Mouse (Mus musculus) kidney, embryonic 14.5 days (tissue): ENCODE data around the gene Olfr1033. TPM values are rescaled to one million over a fixed set of nuclear protein-coding genes. Genes with fewer than 3 reads are reported as not detected.
"Not testable (repeated sequence)": the region's sequence is repeated elsewhere in the genome, so short reads cannot be mapped to it uniquely, and the experiment has no call there.

ENCODE experiments used
- ATAC-seq: fragments of 200-750 bp; cut with Nextera tagmentation; 2 replicates; pipeline ENCODE4 v1.8.0; 2017; ENCODE audit warnings: moderate number of reproducible peaks, mild to moderate bottlenecking, moderate TSS enrichment, moderate library complexity; ENCODE audit not compliant: low FRiP score, low TSS enrichment
- H3K27ac ChIP-seq: fragments of 300-500 bp; sonication (generic); 2 replicates; pipeline ENCODE4 v1.5.1; 2014; ENCODE audit warnings: low read depth, mild to moderate bottlenecking, low read length, moderate library complexity, mixed read lengths
- H3K27me3 ChIP-seq: fragments of 300-500 bp; sonication (generic); 2 replicates; pipeline ENCODE4 v1.6.1; 2014; ENCODE audit warnings: mild to moderate bottlenecking, low read length; ENCODE audit not compliant: control insufficient read depth, insufficient read depth
- H3K36me3 ChIP-seq: fragments of 300-500 bp; sonication (generic); 2 replicates; pipeline ENCODE4 v1.6.1; 2014; ENCODE audit warnings: low read length, mixed read lengths; ENCODE audit not compliant: control insufficient read depth, insufficient read depth
- H3K4me1 ChIP-seq: fragments of 300-500 bp; sonication (generic); 2 replicates; pipeline ENCODE4 v1.6.1; 2014; ENCODE audit warnings: low read length, mixed read lengths; ENCODE audit not compliant: control insufficient read depth, insufficient read depth
- H3K4me2 ChIP-seq: fragments of 300-500 bp; sonication (generic); replicated peaks from 2 replicates; pipeline ENCODE4 v1.6.1; 2014; ENCODE audit warnings: low read depth, mild to moderate bottlenecking, low read length
- H3K4me3 ChIP-seq: fragments of 300-500 bp; sonication (generic); 2 replicates; pipeline ENCODE4 v1.5.1; 2014; ENCODE audit warnings: mild to moderate bottlenecking, low read length
- H3K9ac ChIP-seq: fragments of 300-500 bp; sonication (generic); 2 replicates; pipeline ENCODE4 v1.6.1; 2014; ENCODE audit warnings: low read depth, mild to moderate bottlenecking, low read length, moderate library complexity
- H3K9me3 ChIP-seq: fragments of 300-500 bp; sonication (generic); 2 replicates; pipeline ENCODE4 v1.6.1; 2016; ENCODE audit warnings: low read length; ENCODE audit not compliant: control insufficient read depth
- WGBS: fragments of 180-500 bp; shearing (Covaris S2); extraction: QIAGEN DNeasy Blood & Tissue Kit; methylation state at CpG from one replicate; pipeline ENCODE4 v1.1.7; 2014; 5-methylcytosine and 5-hydroxymethylcytosine counted together
- polyA plus RNA-seq: library from polyadenylated mRNA; unstranded; fragments of >200 nt; fragmentation: Nextera tagmentation; extraction: Ambion mirVana; gene quantifications from 2 replicates; pipeline ENCODE4 v1.2.1, GENCODE M21; 2014

The Olfr1033 gene
- polyA plus RNA-seq, 1 experiment from 2014 or later = 1.3 TPM

DNA sequence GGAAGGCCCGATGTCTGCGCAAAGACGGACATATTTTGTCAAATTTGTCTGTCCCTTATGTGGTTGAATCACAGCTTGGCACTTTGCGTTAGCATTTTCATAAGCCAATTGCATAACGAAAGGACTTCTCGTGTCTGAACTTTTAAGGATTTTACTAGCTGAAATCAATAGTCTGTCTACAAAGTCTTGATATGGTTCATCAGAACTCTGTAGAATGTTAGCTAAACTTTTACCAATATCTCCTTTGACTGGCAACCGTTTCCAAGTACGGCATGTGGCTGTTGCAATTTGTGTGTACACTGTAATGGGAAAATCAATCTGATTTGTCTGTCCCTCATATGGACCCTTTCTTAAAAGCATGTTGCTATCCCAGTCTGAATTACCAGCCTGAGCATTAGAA, 49.8 kb downstream of the Olfr1033 start:
- H3K27ac ChIP-seq = no peak overlapping the region
- no peak for ATAC-seq
- H3K4me3 ChIP-seq = no peak overlapping the region
- H3K4me2 ChIP-seq = no peak overlapping the region
- no peak overlapping the region for H3K9ac ChIP-seq
- no peaks in the 10 kb centered on the region for H3K9me3 ChIP-seq
- no peaks in the 10 kb centered on the region for H3K4me1 ChIP-seq
- H3K36me3 ChIP-seq = no peaks in the 10 kb centered on the region
- WGBS = 93% methylated on average over 8 of the region's 8 CpGs
- H3K27me3 ChIP-seq = no peaks in the 10 kb centered on the region

- not testable (repeated sequence) for H3K4me3 ChIP-seq, H3K36me3 ChIP-seq, H3K27me3 ChIP-seq, H3K9ac ChIP-seq, H3K4me2 ChIP-seq, H3K27ac ChIP-seq, H3K9me3 ChIP-seq, H3K4me1 ChIP-seq, ATAC-seq
Observed at GRCm38 (mm10) chr2:86073692-86074091, 53.3 kb downstream of the Olfr1033 start, which contains the start of gene Olfr1036. Olfr1036 (plus strand) TSS chr2:86073992.

- not testable (repeated sequence) for ATAC-seq, H3K4me3 ChIP-seq, H3K4me2 ChIP-seq, H3K9me3 ChIP-seq, H3K4me1 ChIP-seq, H3K27me3 ChIP-seq, H3K9ac ChIP-seq, H3K36me3 ChIP-seq, H3K27ac ChIP-seq
- 95% methylated on average over 1 of the region's 1 CpGs for WGBS
Observed at GRCm38 (mm10) chr2:86080478-86080877, 60.0 kb downstream of the Olfr1033 start.

- Histone ChIP-seq H3K27me3 (no peaks in the 10 kb centered on the region), H3K9ac (no peak within 1 kb of the TSS), H3K4me3 (no peak within 1 kb of the TSS), H3K4me2 (no peak within 1 kb of the TSS), H3K9me3 (no peaks in the 10 kb centered on the region), H3K36me3 (no peaks in the 10 kb centered on the region), H3K27ac (no peak within 1 kb of the TSS), H3K4me1 (no peaks in the 10 kb centered on the region)
- WGBS = 92% methylated on average over 2 of the region's 2 CpGs
- ATAC-seq = no peak
Observed at GRCm38 (mm10) chr2:86087285-86087684, 66.9 kb downstream of the Olfr1033 start, which contains the start of gene Olfr1037. Olfr1037 (minus strand) TSS chr2:86087385.

Other genes starting within 250 kb of the Olfr1033 start
- gene Olfr1014, start 247.9 kb upstream of the Olfr1033 start, polyA plus RNA-seq = not detected in 2 replicates
- gene Olfr1015, start 238.6 kb upstream of the Olfr1033 start, polyA plus RNA-seq = not detected in 2 replicates
- gene Olfr1016, start 218.1 kb upstream of the Olfr1033 start, polyA plus RNA-seq = not detected in 2 replicates
- gene Olfr1018, start 202.2 kb upstream of the Olfr1033 start, polyA plus RNA-seq = not detected in 2 replicates
- not detected in 2 replicates for gene Olfr1019, start 175.2 kb upstream of the Olfr1033 start, polyA plus RNA-seq
- gene Olfr1020, start 173.6 kb upstream of the Olfr1033 start, polyA plus RNA-seq = not detected in 2 replicates
- not detected in 2 replicates for gene Olfr1022, start 152.0 kb upstream of the Olfr1033 start, polyA plus RNA-seq
- not detected in 2 replicates for gene Olfr1023, start 135.0 kb upstream of the Olfr1033 start, polyA plus RNA-seq
- not detected in 2 replicates for gene Olfr1024, start 115.6 kb upstream of the Olfr1033 start, polyA plus RNA-seq
- not detected in 2 replicates for gene Olfr1025-ps1, start 105.4 kb upstream of the Olfr1033 start, polyA plus RNA-seq
- not detected in 2 replicates for gene Olfr1026, start 99.1 kb upstream of the Olfr1033 start, polyA plus RNA-seq
- not detected in 2 replicates for gene Olfr1028, start 70.2 kb upstream of the Olfr1033 start, polyA plus RNA-seq
- gene Olfr1029, start 46.7 kb upstream of the Olfr1033 start, polyA plus RNA-seq = not detected in 2 replicates
- not detected in 2 replicates for gene Olfr1030, start 41.4 kb upstream of the Olfr1033 start, polyA plus RNA-seq
- gene Olfr1031, start 30.3 kb upstream of the Olfr1033 start, polyA plus RNA-seq = not detected in 2 replicates
- gene Olfr1032, start 15.1 kb upstream of the Olfr1033 start, polyA plus RNA-seq = not detected in 2 replicates
- gene Olfr1034, start 25.2 kb downstream of the Olfr1033 start, polyA plus RNA-seq = 0.17 TPM in 1 of 2 replicates, not detected in the other
- not detected in 2 replicates for gene Olfr1036, start 53.4 kb downstream of the Olfr1033 start, polyA plus RNA-seq
- not detected in 2 replicates for gene Olfr1037, start 66.8 kb downstream of the Olfr1033 start, polyA plus RNA-seq
- gene Olfr1039, start 115.3 kb downstream of the Olfr1033 start, polyA plus RNA-seq = not detected in 2 replicates
- not detected in 2 replicates for gene Olfr1040, start 126.1 kb downstream of the Olfr1033 start, polyA plus RNA-seq
- not detected in 2 replicates for gene Olfr1042, start 141.2 kb downstream of the Olfr1033 start, polyA plus RNA-seq
- gene Olfr1043, start 146.9 kb downstream of the Olfr1033 start, polyA plus RNA-seq = not detected in 2 replicates
- gene Olfr1044, start 157.2 kb downstream of the Olfr1033 start, polyA plus RNA-seq = not detected in 2 replicates
- not detected in 2 replicates for gene Olfr52, start 165.1 kb downstream of the Olfr1033 start, polyA plus RNA-seq
- gene Olfr1045, start 182.4 kb downstream of the Olfr1033 start, polyA plus RNA-seq = not detected in 2 replicates
- not detected in 2 replicates for gene Olfr1046, start 198.7 kb downstream of the Olfr1033 start, polyA plus RNA-seq
- not detected in 2 replicates for gene Olfr1047, start 210.8 kb downstream of the Olfr1033 start, polyA plus RNA-seq
- gene Olfr1048, start 219.7 kb downstream of the Olfr1033 start, polyA plus RNA-seq = not detected in 2 replicates
- not detected in 2 replicates for gene Olfr1049, start 237.7 kb downstream of the Olfr1033 start, polyA plus RNA-seq